Mouse (Mus musculus) liver, embryonic 18 days (tissue): ENCODE measurements around the gene Hdac7. TPM values are rescaled to one million over a fixed set of nuclear protein-coding genes. Genes with fewer than 3 reads are reported as not detected.

ENCODE experiments used
- polyA plus RNA-seq: library from polyadenylated mRNA; depleted of rRNA; stranded (reverse); fragments of >200 nt; gene quantifications from 2 replicates; pipeline ENCODE4 v1.2.3, GENCODE M21; 2012; rRNA removed

Gene Hdac7
- polyA plus RNA-seq, result 8.7 and 10.5 TPM in 2 replicates

DNA sequence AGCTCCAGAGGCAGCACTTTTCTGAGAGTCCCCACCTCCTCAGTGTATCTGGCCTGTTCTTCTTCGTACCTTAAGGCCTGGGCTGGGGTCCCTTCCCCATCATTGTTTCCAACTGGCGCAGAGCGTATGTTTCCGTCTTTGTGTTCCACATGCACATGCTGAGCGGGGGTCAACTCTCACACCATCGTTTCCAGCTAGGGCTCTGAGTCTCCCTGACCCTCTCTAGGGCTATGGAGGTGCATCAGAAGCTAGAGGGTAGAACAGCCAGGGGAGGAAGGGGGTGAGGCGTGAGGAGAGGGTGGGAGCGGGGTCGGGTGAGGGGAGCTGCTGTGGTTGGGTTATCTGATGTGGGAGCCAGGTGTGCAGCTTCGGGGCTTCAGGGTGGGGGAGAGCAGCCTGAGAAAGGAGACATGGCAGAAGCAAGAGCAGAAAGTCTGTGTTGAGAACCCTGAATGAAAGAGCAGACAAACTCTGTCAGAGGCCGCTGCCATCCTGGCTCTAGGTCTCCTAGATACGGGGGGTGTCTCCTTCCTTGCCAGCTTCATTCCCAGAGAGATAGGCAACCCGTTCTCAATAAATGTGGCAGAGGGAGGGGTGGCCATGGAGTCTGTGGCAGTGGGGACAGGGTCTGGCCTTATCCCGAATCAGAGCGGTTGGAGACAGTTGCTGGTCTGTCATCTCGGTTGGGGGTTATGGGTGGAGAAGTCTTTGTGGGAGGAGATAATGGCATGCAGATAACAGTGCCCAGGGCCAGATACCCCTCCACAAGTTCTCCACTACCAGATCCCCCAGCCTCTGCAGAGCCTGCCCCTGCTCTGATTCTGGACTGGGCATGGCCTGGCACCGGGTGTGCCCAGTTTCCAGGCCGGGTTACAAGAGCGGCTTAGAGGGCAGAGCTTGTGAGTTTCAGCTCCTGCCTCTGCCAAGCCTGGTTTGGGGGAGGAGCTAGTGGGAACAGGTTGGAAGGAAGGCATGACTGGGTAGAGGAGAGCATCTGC, at the start of gene Hdac7:
Gene Hdac7, minus strand, starts transcription at position 466 of the 998 bp plus-strand sequence.

DNA sequence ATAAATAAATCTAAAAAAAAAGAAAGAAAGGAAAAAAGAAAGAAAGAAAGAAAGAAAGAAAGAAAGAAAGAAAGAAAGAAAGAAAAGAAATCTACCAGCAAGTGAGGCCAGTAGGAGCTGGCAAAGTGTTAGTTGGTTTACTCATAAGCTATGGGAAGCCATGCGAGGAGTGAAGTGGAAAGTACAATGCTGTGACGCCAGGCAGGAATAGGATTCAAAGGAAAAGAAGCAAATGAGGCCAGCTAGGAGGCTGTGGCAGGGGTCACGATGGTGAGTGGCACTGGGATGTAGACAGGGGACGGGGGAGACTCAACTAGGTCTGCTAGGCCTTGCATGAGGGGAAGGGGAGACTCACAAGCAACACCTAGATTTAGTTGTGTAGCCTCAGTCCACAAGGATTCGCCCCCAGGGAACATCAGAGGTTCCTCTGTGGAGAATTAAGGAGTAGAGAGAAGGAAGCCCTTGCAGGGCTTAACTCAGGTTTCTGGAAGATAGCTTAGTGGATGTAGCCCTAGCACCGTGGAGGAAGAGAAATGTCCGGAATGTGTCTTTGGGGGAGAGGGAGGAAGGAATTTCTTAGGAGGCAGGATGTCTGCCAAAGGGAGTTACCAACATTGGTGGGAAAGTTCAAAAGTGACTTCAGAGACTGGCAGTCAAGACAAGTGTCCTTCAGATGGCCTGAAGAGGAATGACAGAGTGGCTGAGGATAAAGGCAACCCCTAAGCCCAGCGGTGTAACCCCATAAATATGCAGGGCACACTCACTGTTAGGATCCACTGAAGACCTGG, 65.8 kb downstream of the Hdac7 start, which contains the start of gene Slc48a1:
Gene Slc48a1, plus strand, starts transcription at position 210 of the 788 bp plus-strand sequence.

GRCm38 (mm10) chr15:97767280-97768186, 76.8 kb downstream of the Hdac7 start, which contains the start of gene Rapgef3:
Rapgef3 (minus strand) TSS chr15:97767972.

Other genes starting within 250 kb of the Hdac7 start
- gene Rpap3, start 138.7 kb downstream of the Hdac7 start, polyA plus RNA-seq, result 5.0 and 5.2 TPM in 2 replicates
- gene Endou, start 113.2 kb downstream of the Hdac7 start, polyA plus RNA-seq, result 0.30 and 0.34 TPM in 2 replicates
- 3.1 and 3.4 TPM in 2 replicates for gene Rapgef3, start 76.5 kb downstream of the Hdac7 start, polyA plus RNA-seq
- gene Slc48a1, start 66.0 kb downstream of the Hdac7 start, polyA plus RNA-seq, result 29.3 and 30.8 TPM in 2 replicates
- gene Vdr, start 66.1 kb upstream of the Hdac7 start, polyA plus RNA-seq, result 0.05 and 0.14 TPM in 2 replicates
- 15.7 and 16.1 TPM in 2 replicates for gene Tmem106c, start 119.7 kb upstream of the Hdac7 start, polyA plus RNA-seq
- gene Col2a1, start 160.2 kb upstream of the Hdac7 start, polyA plus RNA-seq, result 0.03 and 0.08 TPM in 2 replicates
- 13.9 and 15.7 TPM in 2 replicates for gene Pfkm, start 248.1 kb upstream of the Hdac7 start, polyA plus RNA-seq
- 6.4 and 7.5 TPM in 2 replicates for gene Senp1, start 249.2 kb upstream of the Hdac7 start, polyA plus RNA-seq